Mouse (Mus musculus): Measurements from ENCODE around the gene Bst1. TPM values are rescaled to one million over a fixed set of nuclear protein-coding genes. Genes with fewer than 3 reads are reported as not detected.
A peak's percentile ranks its signal among the peaks of the same experiment; 100 is the strongest.

The Bst1 gene
- total RNA-seq, 2 experiments from 2014 or later: 0.21 TPM; not detected in 1

DNA sequence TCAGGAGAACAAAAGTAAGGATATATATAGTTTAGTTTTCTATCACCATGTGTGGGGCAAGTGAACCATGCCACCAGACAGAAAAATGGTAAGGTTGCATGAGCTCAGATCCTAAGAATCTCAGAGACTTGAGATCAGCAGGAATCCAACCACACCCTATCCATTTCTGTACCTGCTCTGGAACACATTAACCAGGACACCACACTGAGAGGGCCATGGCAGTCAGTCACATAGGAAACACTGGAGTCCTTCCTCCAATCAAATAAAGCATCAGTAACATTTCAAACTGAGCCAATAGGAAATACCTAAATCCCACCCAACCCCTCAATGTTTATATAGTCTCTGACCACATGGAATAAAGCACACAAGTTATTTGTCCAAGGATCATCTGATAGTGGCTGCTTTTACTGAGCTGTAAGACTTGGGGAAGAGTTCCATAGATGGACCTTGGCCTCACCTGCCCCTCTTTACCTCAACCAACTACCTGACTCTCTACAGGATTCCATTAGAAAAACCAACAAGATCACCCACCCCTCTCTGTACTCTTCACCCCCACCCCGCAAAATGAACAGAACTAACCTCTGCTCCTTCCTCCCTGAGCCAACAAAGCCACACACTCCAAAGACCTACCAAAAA, 8.1 kb upstream of the Bst1 start:
- DNase-seq: no peak

DNA sequence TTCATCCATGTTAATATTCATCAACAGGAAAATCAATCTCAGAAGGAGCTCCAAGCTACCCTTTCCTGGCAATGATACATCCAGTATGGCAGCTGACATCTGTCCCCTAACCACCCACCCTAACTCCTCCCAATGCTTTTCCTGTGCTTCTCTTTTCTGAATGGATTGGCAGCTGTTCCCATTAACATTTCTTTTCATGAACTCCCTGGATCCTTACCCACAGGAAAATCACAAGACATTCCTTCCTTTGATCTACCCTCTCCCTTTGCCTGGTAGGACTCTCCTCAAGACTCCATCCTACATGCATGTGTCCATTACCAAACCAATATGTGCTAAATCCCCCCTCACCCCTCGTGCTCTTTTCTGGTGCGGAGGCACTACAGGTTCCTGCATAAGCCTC, 4.1 kb upstream of the Bst1 start:
- DNase-seq: no peak

DNA sequence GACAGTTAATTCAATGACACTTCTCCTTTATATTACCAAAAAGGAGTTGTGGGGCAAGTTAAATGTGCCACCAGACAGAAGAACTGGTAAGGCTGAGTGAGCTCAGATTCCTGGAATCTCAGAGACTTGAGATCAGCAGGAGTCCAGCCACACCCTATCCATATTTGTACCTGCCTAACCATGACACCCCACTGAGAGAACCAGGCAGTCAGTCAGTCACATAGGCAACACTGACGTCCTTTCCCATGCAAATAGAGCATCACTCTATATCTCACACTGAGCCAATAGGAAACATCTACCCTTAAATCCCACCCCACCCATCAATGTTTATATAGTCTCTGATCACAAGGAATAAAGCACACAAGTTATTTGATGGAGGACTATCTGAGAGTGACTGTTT, 2.9 kb upstream of the Bst1 start:
- no peak for DNase-seq

DNA sequence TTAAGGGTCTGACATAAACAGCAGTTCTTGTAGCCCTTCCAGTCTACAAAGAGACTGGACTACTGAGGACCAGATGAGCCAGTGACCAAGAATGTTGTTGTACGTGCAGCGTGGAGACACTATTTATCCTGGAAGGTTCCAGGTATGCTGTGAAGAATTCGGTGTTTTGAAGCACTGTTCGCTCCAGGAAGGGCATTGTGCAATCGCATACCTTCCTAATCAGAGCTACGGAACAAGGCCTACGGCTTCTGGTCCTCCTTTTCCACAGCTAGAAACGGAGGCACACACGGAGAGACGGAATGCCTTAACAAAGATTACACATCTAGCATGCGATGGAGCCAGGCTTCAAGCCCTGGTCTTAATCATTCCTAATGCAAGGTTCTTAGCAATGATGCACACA, 2.1 kb downstream of the Bst1 start:
- DNase-seq: no peak

DNA sequence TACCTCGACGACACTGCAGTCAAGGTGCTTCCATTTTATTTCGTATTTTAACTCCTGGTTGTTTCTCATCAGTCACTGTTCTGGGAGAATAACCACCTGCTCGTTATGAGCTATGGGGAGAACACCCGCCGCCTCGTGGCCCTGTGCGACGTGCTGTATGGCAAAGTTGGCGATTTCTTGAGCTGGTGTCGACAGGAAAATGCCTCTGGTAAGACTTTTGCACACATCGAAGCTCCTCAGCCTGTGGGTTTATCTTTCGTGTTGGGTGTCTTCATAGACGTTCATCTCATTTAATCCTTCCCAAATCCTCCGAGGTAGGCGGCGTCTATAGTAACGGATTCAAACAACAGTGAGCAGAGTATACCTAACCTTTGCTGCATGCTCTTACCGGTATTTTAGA, 2.9 kb downstream of the Bst1 start, which contains the start of gene Fbxl5:
TSS of gene Fbxl5 (minus strand) at position 101 of the 400 bp plus-strand sequence.
- no peak for DNase-seq

DNA sequence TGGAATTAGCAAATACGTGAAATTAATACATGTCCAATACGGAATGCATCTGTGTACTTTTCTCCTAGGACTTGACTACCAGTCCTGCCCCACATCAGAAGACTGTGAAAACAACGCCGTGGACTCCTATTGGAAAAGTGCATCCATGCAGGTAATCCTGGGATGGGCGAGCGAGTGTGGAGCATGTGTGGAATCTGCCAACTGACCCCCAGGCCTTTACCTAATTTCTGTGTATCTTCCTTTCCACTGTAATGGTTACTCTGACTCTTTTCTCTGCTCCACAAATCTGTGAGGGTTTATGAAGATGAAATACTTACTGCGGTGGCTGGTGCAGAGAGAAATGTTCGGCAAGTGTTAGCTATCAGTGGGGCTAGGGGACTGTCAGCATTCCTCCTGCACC, 3.5 kb downstream of the Bst1 start:
- DNase-seq: no peak

DNA sequence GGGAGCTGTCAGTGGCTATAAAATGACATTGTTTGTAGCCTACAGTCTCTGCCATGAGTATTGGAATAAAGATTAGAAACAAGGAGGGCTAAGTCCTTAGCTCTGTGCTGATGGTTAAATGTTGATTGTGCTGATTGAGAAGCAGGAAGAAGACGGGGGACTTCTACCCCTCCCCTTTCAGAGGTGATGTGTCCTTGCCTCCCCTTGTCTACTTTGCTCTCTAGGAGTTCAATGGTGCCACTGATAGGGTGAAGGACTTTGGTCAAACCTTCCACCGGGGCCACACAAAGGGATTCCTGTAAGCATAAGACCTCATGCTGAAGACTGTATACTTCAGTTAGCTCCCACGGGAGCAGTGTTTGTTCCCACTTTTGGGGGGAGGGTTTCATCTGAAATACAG, 4.1 kb downstream of the Bst1 start:
- DNase-seq: no peak

DNA sequence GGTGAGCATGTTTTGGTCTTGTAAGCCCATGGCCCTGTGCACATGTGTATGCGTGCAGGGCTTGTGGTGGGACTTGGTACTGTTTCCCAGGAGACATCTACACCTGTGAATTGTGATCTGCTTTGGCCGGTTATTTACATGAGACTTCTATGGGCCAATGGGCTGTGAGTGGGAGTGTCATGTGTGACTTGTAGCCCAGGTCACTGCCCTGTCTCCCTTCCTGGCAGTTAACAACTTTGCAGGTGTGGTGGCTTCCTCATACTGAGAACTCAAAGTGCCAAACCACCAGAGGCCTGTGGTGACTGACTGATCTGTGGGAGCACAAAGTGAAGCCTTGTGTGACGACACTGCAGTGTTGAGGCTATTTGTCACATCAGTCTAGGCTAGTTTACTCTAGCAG, 5.9 kb downstream of the Bst1 start:
- no peak for DNase-seq

DNA sequence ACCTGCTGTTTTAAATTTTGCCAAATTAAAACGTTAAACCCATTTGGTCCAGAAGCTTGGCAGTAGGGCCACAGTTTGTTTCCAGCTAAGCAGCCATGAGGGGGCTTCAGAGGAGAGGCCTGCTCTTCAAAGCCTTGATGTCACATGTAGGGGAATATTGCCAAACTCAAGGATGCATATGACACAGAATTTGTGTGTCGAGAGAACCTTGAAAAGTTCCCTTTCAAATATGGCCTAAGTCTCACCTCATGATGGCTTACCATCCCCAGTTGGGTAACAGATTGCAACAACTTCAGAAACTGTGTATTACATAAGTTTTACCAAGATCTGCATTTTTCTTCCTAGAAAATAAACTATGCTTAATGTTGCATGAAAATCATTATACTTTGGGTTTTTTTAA, 8.2 kb downstream of the Bst1 start:
- DNase-seq: no peak

DNA sequence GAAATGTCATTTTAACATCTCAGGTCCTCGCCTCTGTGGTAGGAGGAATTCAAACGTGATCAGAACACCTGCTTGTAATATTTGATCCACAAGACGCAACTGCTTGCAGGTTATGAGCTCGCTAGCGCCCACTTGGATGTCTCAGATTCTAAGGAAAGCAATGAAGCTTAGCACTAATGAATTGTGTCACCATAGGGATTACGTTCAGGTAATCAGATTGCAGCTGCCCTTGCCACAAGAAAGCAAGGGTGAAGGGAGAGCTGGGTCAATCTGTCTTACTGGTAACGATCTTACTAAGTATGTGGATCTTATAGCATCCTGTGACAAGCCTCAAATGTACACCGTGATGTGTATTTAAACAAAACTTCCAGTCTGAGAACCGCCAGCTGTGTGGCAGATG, 8.7 kb downstream of the Bst1 start:
- no peak for DNase-seq

DNA sequence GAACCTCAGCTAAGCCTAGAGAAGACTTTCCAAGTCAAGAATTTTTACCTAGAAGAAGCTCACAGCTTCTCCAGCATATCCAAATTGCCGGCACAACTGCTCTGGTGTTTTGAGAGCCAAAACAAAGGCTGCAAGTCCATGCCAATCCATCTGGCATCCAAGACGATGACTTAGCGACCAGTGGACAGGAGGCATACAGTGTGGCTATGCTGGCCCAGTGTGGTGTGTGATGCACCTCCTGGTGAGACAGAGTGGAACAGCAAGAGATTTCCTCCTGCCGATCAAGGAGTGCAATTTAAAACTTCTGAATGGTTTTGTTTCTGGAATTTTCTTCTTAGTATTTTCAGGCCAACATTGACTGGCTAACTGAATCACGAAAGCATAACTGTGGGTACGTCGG, 17.9 kb downstream of the Bst1 start:
- DNase-seq: no peak

DNA sequence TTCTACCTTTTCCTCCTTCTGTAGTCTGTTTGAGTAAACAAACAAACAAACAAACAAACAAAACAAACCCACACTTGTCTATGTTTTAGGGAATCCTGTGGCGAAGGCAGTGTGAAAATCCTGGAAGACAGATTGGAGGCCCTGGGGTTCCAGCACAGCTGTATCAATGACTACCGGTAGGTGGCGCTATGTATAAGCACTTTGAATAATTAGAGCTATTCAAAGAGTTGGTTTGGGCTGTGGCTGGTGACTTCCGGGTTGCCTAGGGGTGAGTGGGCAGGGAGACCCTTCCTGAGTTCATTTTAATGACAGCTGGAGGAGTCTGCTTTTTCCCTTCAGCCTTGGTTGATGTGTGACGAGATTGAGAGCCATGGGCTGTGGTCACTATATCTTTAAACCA, 18.7 kb downstream of the Bst1 start:
- DNase-seq: no peak

DNA sequence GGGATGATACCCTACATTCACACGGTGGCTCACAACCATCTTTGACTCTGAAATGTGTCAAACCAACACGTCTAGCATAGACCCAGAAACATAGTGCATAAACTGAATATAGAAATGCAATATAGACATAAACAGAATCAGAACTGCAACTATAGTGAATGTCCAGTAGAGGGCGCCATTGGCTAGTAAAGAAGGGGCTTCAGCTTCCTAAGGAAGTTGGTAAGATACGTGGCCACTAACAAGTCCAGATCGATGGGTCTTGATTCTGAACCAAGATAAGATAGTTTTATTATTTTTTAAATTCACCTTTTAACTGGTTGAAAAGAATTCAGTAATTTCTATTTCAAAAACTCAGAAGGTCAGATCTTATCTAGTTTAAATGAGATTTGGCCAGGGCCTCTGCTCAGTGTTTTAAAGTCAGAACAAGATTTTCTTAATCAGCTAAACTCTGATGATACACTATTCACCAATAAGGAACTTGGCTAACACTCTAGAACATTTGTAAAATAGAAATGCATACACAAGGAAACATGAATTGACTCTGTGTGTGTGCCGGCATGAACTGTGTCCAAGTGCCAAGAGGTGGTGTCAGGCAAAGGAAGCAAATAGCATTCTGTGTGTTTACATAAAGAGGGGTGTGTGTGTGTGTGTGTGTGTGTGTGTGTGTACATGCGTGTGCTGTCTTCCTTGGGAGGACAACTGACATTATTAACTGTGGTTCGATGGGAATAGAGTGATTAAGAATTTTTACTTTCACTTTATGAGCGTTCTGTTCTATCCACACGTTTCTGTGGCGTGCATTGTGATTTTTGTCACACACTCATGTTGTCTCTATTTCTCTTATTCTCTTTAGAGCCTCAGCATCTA, 22.7 kb downstream of the Bst1 start:
- DNase-seq: no peak

DNA sequence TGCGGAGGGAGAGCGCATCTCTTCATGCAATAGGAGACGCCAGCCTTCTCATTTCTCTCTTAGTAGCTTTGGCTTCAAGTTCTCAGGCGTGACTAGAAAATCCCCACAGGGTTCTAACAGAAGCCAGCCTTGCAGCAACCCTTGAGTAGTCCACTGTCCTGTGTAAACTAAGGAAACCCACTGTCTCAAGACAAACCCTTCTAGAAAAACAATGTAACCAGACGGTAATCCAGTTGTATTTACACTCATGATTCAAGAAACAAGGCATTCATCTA, 23.3 kb downstream of the Bst1 start:
- DNase-seq: no peak

DNA sequence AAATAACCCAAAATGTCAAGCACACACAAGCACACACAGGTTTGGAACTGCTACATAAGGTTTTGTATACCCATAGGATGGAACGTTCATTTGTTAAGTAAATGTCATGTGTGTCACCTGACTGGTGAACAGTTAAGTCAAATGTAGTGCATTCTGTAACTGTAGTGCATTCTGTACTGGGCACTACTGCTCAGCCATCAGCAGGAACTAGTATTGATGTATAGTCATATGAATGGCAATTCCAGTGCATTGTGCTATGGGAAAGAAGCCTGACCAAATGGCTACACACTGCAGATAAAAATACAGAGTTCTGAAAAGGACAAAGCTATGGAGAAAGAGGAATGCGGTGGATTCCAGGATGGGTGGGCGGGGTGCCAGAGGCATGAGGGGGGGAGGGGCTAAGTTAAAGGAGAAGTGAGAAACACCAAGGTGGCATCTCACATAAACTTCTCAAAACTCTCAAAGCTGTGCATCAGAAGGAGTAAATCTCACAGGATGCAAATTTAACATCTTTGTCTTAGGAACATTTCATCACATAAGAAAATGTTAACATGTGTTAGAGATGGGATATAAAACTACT, 24.0 kb downstream of the Bst1 start:
- no peak for DNase-seq

DNA sequence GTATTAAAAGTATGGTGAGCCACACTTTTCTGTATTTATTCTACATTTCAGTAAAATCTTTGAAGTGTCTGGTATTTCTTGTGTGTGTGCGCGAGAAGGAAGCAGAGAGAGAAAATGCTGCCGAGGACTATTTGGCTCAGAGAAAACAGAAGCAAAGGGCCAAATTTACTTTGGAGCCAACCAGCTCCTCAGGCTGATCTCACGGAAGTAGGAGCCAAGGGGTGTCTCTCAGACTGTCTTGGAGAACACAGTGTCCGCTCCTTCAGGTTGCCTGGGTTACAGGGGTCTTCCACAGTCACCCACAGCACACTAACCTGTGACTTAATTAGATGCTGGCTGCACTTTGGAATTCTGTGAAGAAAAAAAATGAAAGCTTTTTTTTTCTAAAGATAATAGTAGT, 26.4 kb downstream of the Bst1 start:
- peak; percentile 33 for DNase-seq

DNA sequence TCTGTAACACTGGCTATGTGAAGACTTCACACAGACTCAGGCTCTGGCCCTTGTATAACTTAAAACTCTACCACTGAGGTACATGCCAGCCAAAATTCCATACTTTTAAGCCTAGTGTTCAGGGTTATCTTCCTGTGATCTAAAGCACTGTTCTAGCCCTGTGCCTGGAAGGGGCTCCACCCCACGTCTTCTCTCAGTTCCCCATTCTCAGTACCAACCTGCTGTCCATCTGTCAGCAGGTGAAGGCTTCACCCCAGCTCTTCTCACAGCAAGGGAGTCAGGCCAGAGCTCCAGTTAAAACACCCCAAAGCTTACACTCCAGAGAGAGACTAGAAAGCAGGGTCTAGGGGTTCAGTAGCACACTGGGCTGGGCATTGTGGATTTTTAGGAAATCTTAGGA, 27.0 kb downstream of the Bst1 start:
- DNase-seq: no peak

DNA sequence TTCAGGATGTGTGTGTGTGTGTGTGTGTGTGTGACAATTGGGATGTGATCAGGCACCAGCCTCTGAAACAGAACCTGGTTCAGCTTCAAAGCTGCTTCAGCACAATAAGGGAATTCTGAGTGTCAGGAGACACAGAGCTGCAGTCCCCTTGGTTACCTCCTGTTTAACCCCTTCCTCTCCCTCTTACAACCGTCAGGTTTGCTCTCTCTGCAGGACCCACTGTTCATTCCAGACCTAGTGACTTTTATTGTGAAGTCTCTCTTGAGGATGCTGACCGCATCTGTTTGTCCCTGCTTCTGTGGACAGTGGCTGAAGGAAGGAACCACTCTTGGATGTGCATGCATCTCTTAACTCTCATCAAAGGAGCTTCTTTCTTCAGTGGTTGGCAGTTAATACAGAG, 27.5 kb downstream of the Bst1 start:
- DNase-seq: no peak

DNA sequence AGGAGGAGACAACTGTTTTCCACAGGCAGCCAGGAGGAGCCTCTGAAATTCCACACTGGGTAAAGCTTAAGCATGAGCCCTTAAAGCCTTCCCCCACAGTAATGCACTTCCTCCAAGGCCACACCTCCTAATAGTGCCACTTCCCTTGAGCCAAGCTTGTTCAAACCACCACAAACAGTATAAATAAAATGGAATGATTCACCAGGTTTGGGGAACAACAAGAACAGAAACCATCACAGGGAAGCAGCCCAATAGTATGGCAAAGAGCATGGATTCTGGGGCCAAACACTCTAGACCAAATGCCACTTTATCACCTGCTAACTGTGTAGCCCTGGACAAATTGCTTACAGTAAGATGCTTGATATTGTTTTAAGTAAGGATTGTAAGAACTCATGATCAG, 28.9 kb downstream of the Bst1 start:
- DNase-seq: no peak

DNA sequence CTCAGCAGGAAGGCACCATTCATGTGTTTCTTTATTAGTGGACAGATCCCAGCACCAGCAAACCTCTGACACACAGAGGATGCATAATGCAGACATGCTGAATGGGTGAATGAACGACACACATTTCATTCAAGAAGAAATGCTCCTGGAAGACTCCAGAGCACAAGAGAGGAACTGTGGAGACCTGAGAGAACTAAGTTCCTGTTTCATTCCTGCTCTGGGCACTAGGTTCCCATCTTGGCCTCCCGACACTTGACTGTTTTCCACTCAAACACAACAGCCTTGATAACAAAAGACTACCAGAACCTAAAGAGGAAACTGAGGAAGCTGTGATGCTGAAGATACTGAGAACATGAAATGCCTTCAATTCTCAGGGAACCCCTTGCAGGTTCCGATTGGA, 29.6 kb downstream of the Bst1 start:
- no peak for DNase-seq

DNA sequence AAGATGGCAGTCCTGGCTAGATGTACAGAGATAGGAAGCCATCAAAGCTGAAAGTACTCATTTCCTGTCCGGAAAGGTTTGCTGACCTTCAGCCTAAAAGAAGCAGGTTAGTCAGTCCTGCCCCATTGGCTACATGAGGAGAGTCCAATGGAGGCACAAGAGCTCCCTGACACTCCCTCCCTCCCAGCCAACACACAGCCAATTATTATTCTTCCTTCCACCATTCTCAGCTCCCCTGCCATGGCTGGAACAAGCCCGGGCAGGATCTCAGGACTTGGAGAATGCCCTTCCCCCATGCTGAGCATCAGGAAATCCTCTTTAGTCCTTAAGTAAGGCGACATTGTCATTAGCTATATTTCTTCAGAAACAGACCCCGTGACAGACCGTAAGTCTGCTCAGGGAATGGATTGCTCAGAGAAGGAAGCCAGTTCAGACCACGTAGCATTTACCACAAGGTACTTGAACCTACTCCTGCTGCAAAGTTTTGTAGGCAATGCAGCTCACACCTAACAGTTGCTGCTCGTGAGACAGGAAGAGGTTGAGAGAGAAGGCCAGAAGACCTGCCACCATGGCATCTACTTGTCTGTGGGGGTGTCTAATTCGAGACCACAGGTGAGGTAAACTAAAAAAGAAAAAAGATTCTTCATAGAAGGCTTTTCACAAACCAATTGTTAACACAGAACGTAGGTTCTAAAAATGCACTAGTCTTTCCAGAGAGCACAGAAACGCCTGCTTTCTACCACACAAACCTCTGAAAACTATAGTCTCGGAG, 34.6 kb downstream of the Bst1 start:
- DNase-seq: no peak

DNA sequence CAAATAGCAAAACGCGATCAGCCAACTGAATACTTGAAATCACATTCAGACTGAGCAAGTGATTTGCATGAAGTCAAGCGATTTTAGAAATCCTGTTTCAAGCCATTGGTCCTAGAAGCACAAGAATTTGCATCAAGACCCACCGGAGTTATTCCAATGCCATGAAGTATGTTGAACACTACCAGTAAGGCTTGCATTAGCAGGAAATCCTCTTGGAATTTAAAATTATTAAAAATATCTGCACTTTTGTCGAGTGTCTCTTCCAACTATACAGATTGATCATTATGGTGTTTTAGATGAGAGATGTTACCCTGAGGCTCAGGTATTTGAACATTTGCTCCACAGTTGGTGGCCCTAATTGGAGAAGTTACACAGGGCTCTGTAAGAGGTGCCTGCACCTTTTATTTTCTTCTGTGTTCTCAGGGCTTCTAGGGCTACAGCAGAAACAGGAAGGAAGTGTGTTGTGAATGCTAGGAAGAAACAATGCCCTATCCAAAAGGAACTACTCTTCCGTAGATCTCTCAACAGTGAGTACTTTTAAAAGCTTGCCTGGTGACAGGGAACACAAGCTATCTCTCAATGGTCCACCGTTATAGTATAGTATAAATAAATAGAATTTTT, 35.3 kb downstream of the Bst1 start:
- DNase-seq: no peak

DNA sequence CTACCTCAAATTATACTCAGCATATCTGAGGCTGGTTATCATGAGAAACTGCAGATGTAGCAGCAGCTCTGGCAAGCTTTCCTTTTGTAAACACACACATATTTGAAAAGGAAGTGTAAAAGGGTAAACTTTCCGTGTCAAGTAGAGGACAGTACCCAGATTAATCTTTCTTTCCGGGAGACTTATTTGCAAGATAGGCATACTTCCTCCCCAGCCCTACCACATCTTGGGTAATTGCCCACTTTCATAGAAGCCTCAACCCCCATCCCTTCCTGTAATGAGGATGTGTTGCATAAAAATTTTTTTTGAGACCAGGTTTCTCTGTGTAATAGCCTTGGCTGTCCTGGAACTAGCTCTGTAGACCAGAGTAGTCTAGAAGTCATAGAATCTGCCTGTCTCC, 37.1 kb downstream of the Bst1 start:
- no peak for DNase-seq
